Mouse (Mus musculus): Measurements from ENCODE around the gene Zfp385a.

DNA sequence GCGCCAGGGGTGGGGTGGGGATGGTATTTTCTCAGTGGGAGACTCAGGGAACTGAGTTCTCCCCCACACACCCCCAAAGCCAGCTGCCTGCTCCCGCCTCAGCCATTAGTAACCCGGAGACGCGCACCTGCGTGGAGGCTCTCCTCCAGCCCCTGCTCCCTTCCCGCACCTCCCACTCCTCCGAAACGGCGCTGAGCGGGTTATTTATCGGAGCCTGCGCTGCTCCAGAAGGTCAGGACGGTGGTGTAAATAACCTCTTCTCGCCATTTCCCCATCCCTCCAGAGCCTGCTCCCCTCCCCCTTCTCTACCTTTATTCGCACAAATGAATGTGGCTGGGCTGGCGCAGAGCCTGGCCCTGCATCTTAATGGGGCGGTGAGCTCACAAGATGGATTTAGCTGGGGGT, 39.8 kb downstream of the Zfp385a start:
- TF ChIP-seq CTCF (IDR thresholded peaks at IDR 0.05; ENCODE audit: extremely low read depth, insufficient read depth, insufficient read length, insufficient replicate concordance) (no peak), POLR2A (IDR thresholded peaks at IDR 0.05; ENCODE audit: low read depth, low read length) (no peak)
